Mouse (Mus musculus) megakaryocyte, embryonic 14.5 days (primary cell): Measurements from ENCODE around the gene Tex35.

Source experiments
- FLI1 ChIP-seq: IDR thresholded peaks from 2 replicates; pipeline ENCODE4 v1.6.1; 2012; ENCODE audit warnings: low read length, inconsistent platforms, mixed read lengths
- GATA1 ChIP-seq: IDR thresholded peaks from 3 replicates; pipeline ENCODE4 v1.6.1; 2012; ENCODE audit warnings: mixed read lengths, low read length, inconsistent platforms, borderline replicate concordance

DNA sequence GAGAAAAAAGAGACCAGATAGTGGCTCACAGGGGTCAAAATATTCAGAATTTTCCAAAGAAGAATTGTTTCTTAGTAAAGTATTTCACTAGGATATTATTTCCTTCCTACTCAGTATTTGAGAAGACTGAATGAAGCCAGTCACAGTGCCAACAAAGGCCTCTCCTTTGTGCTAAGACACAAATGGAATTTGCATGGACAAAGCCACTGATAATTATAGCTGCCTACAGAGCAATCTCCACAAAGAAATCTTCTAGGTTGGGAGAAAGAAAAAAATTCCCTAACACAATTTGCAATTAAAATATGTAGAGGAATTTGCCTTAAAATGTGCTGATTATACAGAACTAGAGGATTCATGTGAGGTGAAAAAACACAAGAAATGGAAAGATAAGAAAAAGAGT, 45.3 kb upstream of the Tex35 start:
- no peak for TF ChIP-seq GATA1
- no peak for TF ChIP-seq FLI1
